Mouse (Mus musculus) left cerebral cortex, adult 11 months (tissue): ENCODE measurements at regions not wholly inside any gene's neighbourhood (a gene's known extent, or its start where the extent isn't known, plus 50 kb on each side); places are given as distances from the start of the nearest gene placed in this dataset.
"Not testable (repeated sequence)": the region's sequence is repeated elsewhere in the genome, so short reads cannot be mapped to it uniquely, and the experiment has no call there.

Experiments
- DNase-seq: peaks from one replicate; pipeline ENCODE4 v3.0.0; 2022; ENCODE audit warnings: low spot score

DNA sequence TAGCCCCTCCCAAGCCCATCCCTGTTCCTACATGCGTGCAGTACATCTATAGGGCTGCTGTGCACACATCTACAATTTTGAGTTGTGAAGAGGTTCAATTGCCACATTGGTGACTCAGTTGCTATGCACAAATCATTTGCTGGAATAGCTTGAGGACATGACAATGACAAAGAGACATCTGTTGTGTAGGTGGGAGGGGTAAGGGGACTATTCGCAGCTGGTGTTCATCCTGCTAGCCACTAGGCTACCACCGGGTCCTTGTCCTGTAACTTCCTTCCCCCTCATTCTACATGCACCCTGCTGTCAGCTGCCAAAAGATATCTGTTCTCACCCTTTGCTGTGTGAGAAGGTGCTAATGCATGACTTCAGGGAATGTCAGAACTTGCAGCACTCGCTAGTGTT, 1117.7 kb upstream of the Arrdc3 start:
- no peak for DNase-seq

DNA sequence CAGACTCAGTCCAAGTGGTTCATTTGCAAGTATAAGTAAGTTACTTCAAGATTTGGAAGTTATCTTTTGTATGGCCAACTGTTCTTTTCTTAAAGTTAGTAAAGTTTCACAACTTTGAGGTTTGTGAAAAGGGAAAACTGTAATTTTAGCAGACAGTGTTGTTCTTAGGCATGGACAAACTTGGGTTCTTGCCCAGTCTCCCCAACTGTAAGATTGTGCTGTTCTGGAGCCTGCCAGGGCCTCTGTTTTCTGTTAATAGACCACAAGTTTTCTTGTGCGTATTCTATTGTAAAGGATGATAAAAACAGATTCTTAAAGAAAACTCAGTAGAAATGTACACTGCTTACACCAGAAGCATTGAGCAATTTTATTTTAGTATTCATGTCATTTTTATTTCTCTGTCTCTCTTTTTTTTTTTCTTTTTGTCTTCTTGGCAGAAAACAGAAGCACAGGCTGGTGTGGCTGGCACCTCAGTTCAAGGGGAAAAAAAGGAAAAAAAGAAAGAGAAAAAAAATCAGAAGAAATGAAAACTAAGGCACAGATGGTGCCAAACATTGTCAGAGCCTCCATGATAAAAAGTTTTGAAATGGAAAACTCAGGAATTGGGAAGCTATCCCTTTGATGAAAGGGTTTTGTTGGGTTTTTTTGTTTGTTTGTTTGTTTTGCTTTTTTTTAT, 1098.1 kb upstream of the Arrdc3 start:
- DNase-seq = peak; percentile 18

GRCm38 (mm10) chr13:79801591-79801990, 1081.6 kb upstream of the Arrdc3 start:
- DNase-seq = no peak

DNA sequence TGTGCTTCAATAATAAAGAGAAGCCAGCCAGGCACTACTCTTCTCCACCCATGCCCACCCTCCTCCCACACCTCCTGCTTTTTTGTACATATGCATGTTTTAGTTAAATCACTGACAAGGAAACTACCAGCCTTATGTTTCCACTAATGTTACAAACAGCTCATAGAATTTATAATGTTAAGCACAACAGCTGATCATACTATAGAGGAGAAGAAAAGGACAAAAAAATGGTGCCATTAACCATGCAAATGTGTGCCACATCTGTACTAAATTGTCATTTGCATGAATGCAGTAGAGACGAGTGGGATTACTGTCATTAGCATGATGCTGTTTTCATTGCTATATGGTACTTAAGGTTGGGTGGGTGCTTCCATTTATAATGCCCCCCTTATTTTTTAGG, 1047.6 kb upstream of the Arrdc3 start:
- no peak for DNase-seq

DNA sequence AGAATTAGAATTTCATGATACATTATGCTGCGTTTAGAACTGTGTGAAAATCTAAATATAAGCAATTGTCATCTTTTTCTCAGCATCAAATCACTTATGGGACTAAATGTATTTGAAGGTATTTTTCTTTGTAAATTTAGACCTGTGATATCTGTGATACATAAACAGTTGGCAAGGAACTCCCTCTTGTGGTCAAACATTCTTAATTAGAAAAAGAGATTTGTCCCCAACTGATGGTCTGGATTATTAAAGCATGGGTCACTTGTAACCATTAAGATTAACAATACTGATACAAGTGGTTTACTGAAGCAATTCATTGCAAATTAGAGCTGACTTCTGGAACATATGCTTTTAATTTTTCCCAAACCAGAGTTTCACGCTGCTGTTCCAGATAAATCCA, 1038.4 kb upstream of the Arrdc3 start:
- no peak for DNase-seq

GRCm38 (mm10) chr13:79867501-79867900, 1015.7 kb upstream of the Arrdc3 start:
- not testable (repeated sequence) for DNase-seq

- DNase-seq = no peak
Observed at GRCm38 (mm10) chr13:79868481-79869225, 1014.5 kb upstream of the Arrdc3 start.

DNA sequence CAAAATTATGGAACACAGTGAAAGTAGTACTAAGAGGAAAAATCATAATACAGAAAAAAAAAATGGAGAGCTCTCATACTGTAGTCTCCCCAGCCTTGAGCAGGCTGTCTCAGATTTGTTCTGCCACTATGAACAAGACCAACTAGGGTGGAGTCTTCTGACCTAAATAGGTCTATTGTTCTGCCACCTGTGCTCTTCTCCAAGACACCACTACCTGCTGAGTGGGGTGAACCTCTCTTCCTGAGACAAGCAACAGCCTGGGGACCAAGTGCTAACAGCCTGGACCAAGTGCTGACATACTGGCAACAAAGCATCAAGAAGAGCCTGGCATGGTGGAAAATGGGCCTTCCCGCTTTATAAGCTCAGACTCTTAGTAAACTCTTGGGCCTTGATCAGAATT, 1003.0 kb upstream of the Arrdc3 start:
- no peak for DNase-seq

- no peak for DNase-seq
Observed at GRCm38 (mm10) chr13:79885959-79886358, 997.2 kb upstream of the Arrdc3 start.

- DNase-seq = no peak
Observed at GRCm38 (mm10) chr13:79886361-79886760, 996.8 kb upstream of the Arrdc3 start.
